Mouse (Mus musculus) limb, embryonic 11.5 days (tissue): Measurements from ENCODE around the gene Baz1a. TPM values are rescaled to one million over a fixed set of nuclear protein-coding genes. Genes with fewer than 3 reads are reported as not detected.

ENCODE experiments used
- polyA plus RNA-seq: library from polyadenylated mRNA; unstranded; fragments of >200 nt; fragmentation: Nextera tagmentation; extraction: Ambion mirVana; gene quantifications from 2 replicates; pipeline ENCODE4 v1.2.1, GENCODE M21; 2014

Gene Baz1a
- polyA plus RNA-seq, 1 experiment from 2014 or later: 25.3 TPM

Other genes with a start within 250 kb of the Baz1a start
- gene Snx6, start 218.6 kb downstream of the Baz1a start, polyA plus RNA-seq: 209 and 231 TPM in 2 replicates
- gene Cfl2, start 151.5 kb downstream of the Baz1a start, polyA plus RNA-seq: 158 and 160 TPM in 2 replicates
- not detected in 2 replicates for gene Gm20403, start 27.8 kb downstream of the Baz1a start, polyA plus RNA-seq
- 40.8 and 41.6 TPM in 2 replicates for gene 2700097O09Rik, start 65.8 kb upstream of the Baz1a start, polyA plus RNA-seq
- gene Srp54a, start 65.9 kb upstream of the Baz1a start, polyA plus RNA-seq: 165 and 174 TPM in 2 replicates
- 11.3 and 13.0 TPM in 2 replicates for gene Fam177a, start 110.1 kb upstream of the Baz1a start, polyA plus RNA-seq
- 50.8 and 51.2 TPM in 2 replicates for gene Srp54b, start 140.8 kb upstream of the Baz1a start, polyA plus RNA-seq
- gene 1700047I17Rik2, start 185.2 kb upstream of the Baz1a start, polyA plus RNA-seq: 4.8 and 5.5 TPM in 2 replicates
- 64.9 and 72.0 TPM in 2 replicates for gene Srp54c, start 215.8 kb upstream of the Baz1a start, polyA plus RNA-seq